Mouse (Mus musculus) cerebellum, postnatal 10 days (tissue): ENCODE data around the gene Baz1b.

Experiments used
- DNase-seq, 2 experiments: peaks; one replicate each; pipeline ENCODE4 v3.0.0; 2021; ENCODE audit warnings: mixed read lengths in 2 of 2

The Baz1b gene

DNA sequence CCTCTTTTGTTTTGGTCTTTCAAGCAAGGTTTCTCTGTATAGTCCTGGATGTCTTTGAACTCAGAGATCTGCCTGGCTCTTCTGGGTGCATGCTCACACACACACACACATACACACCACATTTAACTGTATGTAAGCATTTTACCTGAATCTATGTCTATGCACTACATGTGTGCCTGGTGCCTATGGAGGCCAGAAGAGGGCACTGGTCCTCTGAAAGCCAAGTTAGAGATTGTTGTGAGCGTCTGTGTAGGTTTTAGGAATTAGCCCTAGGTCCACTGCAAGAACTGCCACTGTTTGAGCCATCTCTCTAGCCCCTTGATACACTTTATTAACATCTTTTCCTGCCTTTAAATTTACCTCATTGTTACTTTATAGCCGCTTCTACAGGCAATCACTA, 51.8 kb downstream of the Baz1b start:
- DNase-seq, result no peak

DNA sequence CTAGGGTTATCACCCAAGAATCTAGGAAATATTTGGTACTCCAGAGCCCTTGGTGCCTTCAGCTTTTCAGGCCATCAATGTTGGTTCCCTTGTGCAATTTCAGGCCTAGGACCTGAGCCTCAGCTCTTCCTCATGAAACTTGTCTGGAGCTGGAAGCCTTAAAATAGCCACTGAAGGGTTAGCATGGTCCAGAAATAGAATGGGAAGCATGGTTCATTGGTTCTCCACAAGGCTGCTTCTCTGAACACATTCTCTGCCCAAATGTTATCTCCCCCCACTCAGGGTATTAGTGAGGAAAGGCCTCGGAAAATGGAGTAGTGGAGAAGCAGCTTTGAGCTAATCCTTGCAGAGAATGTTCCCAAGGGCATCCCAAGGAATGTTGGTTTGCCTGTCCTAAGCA, 54.4 kb downstream of the Baz1b start:
- no peak for DNase-seq

GRCm38 (mm10) chr5:135242136-135242535, 55.1 kb downstream of the Baz1b start:
- DNase-seq, result no peak

DNA sequence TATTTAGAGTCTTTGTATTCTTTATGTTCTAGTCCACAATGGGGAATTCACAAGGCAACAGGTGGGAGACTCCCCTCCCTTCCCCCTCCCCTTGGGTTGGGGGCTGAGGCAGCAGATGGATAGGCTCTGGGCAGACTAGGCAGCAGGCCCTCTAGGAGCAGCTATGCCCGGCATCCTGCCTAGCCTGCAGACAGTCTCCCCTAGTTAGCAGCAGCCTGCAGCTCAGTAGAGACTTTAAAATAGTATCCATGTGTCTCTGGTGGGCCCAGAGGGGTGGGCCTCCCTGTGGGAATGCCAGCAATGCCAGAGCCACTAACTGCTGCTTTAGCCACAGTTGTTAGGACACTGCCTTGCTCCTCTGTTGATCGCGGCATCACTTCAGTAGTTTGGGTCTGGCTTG, 55.5 kb downstream of the Baz1b start:
- peak; percentile 31 to 52 for DNase-seq

DNA sequence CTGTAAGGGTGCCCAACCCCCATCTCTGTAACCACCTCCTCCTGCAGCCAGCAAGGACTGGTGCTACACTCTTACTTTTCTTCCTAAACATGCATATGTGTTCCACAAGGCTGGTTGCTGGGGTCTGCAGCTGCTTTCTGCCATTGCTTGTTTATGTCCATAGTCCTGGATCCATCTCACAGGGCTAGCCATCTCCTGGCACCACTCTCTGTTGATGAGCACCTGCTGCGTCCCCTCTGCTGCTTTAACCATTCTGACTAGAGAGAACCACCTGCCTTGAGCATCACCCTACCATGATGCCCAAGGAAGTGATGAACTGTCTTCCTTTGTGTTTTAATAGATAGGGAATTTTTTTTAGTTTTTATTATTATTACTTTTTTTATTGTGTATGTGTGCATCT, 56.1 kb downstream of the Baz1b start:
- peak in 1 of 2 experiments; percentile 37 for DNase-seq

- no peak for DNase-seq
Observed at GRCm38 (mm10) chr5:135246531-135246930, 59.5 kb downstream of the Baz1b start.

GRCm38 (mm10) chr5:135247337-135247736, 60.3 kb downstream of the Baz1b start:
- DNase-seq, result no peak

- peak; percentile 54 to 66 for DNase-seq
Observed at GRCm38 (mm10) chr5:135248956-135249676, 62.1 kb downstream of the Baz1b start.

GRCm38 (mm10) chr5:135250186-135251078, 63.4 kb downstream of the Baz1b start:
- DNase-seq, result peak; percentile 44 to 53

DNA sequence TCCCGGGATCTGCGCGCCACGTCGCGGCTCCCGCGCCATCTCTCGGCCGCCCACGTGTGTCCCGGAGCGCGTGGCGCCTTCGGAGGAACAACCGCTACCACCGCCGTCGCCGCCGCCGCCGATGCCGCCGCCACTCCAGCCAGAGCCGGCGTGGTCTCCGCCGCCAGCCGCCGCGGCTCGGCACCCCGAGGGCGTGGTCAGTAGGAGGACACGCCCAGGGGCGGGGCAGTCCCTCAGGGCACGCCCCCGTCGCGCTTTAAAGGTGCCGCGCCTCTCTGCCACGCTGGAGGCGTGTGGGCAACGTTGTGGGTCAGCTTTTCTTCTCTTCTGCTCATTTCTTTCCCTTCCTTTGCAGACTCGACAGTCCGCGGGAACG, 64.0 kb downstream of the Baz1b start, which contains the start of gene Fzd9:
TSS of gene Fzd9 (minus strand) at position 152 of the 376 bp plus-strand sequence.
- DNase-seq, result peak; percentile 92 to 94

DNA sequence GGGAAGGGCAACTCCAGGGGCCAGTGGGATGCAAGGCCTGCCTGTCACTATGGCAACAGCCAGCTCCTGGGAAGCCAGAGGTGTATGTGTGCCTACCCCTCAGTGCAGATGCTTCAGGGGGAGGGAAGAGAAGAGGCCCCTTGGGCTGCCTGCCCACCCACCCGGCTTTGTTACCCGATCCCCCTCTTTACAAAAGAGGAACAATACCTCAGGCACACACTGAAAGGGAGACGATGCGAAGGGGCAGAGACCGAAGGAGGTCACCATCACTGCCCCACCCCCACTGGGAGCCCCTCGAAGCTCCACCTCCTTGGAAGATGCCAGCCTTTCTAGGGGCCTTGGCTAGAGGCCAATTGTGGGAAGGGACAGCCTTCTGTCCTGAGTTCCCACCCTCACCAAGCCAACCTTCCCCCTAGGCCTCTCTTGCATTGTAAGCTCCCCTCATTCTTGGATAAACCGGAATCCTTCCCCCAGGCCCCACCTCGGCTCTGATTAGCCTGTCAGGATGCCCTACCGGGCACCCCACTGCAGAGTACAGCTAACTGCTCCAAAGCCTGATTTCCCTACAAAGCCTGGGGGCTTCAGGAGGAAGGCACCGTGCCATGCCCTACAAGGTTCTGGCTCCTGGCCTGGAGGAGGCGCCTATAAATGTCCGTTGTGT, 66.8 kb downstream of the Baz1b start:
- peak; percentile 73 to 81 for DNase-seq

- no peak for DNase-seq
Observed at GRCm38 (mm10) chr5:135256166-135256565, 69.1 kb downstream of the Baz1b start.

DNA sequence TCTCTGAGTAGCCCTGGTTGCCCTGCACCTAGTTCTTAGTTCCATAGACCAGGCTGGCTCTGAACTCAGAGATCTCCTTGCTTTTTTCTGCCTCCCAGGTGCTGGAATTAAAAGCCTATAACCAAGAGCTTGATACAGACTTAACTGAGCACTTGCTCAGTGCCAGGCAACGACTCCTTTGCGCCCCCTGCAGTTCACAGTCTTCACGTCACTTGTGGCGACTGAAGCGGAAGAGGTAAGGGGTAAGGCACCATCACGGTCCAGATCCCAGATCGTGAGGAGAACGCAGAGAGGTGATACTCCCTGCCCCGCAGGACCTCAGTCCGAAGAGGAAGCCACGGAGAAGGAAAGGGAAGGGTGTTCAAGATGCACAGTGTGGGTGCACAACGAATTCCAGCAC, 70.5 kb downstream of the Baz1b start:
- DNase-seq, result peak; percentile 33 to 45

DNA sequence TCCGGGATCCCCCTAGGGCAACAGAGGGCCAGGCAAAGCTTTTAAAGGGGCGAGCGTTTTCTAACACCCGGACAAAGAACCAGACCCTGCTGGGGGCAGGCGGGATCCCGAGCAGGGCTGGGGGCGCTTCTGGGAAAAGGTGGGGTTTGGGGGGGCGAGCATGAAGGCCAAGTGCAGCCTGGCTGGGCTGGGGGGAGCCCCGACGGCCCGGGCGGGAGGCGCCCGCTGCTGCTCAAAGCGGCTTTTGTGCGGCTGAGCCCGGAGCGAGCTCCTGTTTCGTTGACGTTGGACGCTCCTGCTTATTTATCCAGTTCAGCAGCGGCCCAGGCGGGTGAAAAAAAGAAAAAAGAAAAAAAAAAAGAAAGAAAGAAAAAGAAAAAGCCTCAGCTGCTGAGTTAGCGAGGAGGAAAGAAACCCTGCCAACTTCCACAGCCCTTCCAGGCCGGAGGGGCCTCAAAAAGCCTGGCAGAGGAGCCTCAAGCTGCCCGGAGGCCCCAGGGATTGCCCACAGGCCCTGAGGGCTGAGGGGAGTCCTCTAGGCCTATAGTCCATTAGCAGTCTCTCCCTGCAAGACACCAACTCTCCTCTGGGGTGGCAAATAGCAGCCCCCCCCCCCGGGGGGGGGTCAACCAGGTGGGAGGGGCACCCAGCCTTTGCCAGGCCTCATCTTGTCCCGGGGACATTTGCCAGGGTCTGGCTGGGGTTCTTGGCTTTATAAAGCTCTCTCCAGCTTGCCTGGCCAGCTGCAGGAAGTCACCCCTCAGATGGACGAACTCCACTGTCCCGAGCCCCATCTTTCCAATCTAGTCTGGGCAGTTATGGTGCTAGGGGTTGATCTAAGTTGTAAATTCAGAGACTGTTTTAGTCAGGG, 71.5 kb downstream of the Baz1b start:
- peak; percentile 60 to 72 for DNase-seq

GRCm38 (mm10) chr5:135263866-135264503, 76.9 kb downstream of the Baz1b start:
- DNase-seq, result peak in 1 of 2 experiments; percentile 61

GRCm38 (mm10) chr5:135264548-135264947, 77.5 kb downstream of the Baz1b start:
- DNase-seq, result no peak

DNA sequence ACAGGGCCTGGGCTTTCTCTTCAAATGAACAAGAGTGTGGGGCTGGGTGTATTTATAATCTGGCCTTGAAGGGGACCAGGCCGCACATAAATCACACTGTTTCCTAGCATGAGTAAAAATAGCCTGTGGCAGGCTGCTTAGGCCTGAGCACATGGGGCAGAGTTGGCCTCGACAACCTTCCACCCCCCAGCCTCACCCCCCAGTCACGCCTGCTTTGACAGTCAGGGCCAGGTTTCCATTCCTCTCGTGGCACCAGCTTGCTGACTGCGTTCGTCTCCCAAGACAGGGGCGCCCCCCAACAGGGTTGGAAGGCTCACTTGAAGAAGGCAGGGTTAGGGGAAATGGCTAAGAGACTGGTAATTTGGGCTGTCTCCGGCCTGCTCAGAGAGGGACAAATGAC, 82.4 kb downstream of the Baz1b start:
- no peak for DNase-seq

GRCm38 (mm10) chr5:135270361-135270760, 83.3 kb downstream of the Baz1b start:
- DNase-seq, result no peak

DNA sequence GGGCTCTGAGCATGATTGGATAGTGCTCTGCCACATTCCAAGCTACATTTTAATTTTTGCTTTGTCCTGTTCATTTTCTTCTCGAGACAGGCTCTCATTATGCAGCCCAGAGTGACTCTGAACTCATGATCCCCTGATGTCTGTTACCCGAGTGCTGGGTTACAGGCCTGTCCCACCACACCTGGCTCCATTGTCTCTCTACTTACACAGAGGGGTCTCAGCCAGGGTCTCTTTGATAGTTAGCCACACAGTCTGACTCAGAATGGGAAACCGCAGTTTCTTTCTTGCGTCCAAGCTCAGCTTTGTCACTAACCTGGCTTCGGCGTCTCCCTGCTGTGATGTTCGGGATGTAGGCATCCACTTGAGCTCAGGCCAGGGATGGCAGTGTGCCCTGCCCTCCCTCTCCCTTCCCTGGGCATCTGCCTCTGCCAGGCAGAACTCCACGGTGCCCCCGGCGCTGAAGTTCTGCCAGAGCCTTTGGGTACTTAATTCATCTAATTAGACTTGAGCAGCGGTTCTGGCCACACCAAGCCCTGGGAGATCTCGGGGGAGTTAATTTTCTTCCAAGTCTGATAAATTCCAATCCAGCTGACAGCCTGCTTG, 84.6 kb downstream of the Baz1b start:
- peak; percentile 87 to 93 for DNase-seq

- DNase-seq, result peak in 1 of 2 experiments; percentile 31
Observed at GRCm38 (mm10) chr5:135274663-135275396, 87.8 kb downstream of the Baz1b start.

DNA sequence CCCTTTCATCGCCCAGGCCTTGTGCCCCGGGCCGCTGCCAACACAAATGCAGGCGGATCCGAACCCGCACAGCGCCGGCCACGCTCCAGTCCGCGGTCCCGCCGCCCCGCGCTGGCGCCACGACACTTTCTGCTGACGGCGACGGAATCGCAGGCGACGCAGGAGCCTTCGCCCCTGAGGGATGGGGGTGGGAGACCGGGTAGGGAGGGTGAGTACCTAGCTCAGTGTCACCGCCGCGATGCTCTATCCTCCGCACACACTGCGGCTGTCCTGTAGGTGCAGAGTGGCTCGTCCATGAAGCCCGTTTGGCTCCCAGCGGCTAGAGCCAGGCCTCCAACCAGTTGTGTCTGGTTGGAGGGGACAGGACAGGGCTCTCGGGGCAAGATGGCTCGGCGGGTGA, 89.5 kb downstream of the Baz1b start:
- peak in 1 of 2 experiments; percentile 38 for DNase-seq
